Mouse (Mus musculus) kidney, adult 2 months (tissue): ENCODE data around the gene Pcgf2. TPM values are rescaled to one million over a fixed set of nuclear protein-coding genes. Genes with fewer than 3 reads are reported as not detected.

Source experiments
- DNase-seq: peaks from one replicate; pipeline ENCODE4 v3.0.0; 2021
- H3K27ac ChIP-seq: fragments of 200-500 bp; 2 replicates; pipeline ENCODE4 v1.5.1; 2012; ENCODE audit warnings: low read depth, low read length, control low read depth, inconsistent platforms; ENCODE audit not compliant: insufficient read depth
- H3K27me3 ChIP-seq: fragments of 200-500 bp; replicated peaks from 2 replicates; pipeline ENCODE4 v1.6.1; 2012; ENCODE audit warnings: mild to moderate bottlenecking, moderate library complexity, low read length, inconsistent platforms; ENCODE audit not compliant: control insufficient read depth, insufficient read depth
- H3K36me3 ChIP-seq: fragments of 200-500 bp; 2 replicates; pipeline ENCODE4 v1.6.1; 2012; ENCODE audit warnings: mild to moderate bottlenecking, moderate library complexity, low read length, inconsistent platforms; ENCODE audit not compliant: control insufficient read depth, insufficient read depth
- H3K4me1 ChIP-seq: fragments of 200-500 bp; 2 replicates; pipeline ENCODE4 v1.6.1; 2011; ENCODE audit warnings: low read length; ENCODE audit not compliant: control insufficient read depth, insufficient read depth
- H3K4me3 ChIP-seq: fragments of 200-500 bp; 2 replicates; pipeline ENCODE4 v1.5.1; 2011; ENCODE audit warnings: mild to moderate bottlenecking, low read depth, low read length, control low read depth; ENCODE audit not compliant: insufficient read depth
- CTCF ChIP-seq: fragments of 200-500 bp; conservative IDR thresholded peaks from 2 replicates; pipeline ENCODE4 v1.5.1; 2011; ENCODE audit warnings: low read depth, mild to moderate bottlenecking, control low read depth, low read length, moderate library complexity, mixed read lengths; ENCODE audit not compliant: insufficient read depth, insufficient read length
- POLR2A ChIP-seq: fragments of 200-500 bp; IDR thresholded peaks from one replicate; pipeline ENCODE4 v1.6.1; 2011; ENCODE audit warnings: low read depth, low read length, control low read depth
- WGBS: fragments of 180-500 bp; shearing (Covaris S2); methylation state at CpG from one replicate; pipeline ENCODE4 v1.1.7; 2018; 5-methylcytosine and 5-hydroxymethylcytosine counted together
- polyA plus RNA-seq: library from polyadenylated mRNA; depleted of rRNA; stranded (reverse); fragments of >200 nt; gene quantifications from 2 replicates; pipeline ENCODE4 v1.2.3, GENCODE M21; 2012

The Pcgf2 gene
- polyA plus RNA-seq, 1 experiment, result 53.9 TPM

GRCm38 (mm10) chr11:97717369-97718280 lies 17.3 kb upstream of the Pcgf2 start:
- no peaks in the 10 kb centered on the region for H3K4me1 ChIP-seq
- 77% methylated on average over 26 of the region's 26 CpGs for WGBS
- H3K36me3 ChIP-seq, result no peaks in the 10 kb centered on the region
- DNase-seq, result no peak
- TF ChIP-seq CTCF (no peak), POLR2A (no peak)
- H3K27me3 ChIP-seq, result no peaks in the 10 kb centered on the region
- no peak overlapping the region for H3K27ac ChIP-seq
- no peak overlapping the region for H3K4me3 ChIP-seq

GRCm38 (mm10) chr11:97716021-97716420 lies 15.7 kb upstream of the Pcgf2 start:
- no peaks in the 10 kb centered on the region for H3K27me3 ChIP-seq
- DNase-seq, result no peak
- TF ChIP-seq CTCF, result no peak
- TF ChIP-seq POLR2A, result no peak
- H3K36me3 ChIP-seq, result no peaks in the 10 kb centered on the region
- no peaks in the 10 kb centered on the region for H3K4me1 ChIP-seq
- H3K4me3 ChIP-seq, result no peak overlapping the region
- WGBS, result 85% methylated on average over 8 of the region's 8 CpGs
- no peak overlapping the region for H3K27ac ChIP-seq

GRCm38 (mm10) chr11:97714784-97715760 lies 14.8 kb upstream of the Pcgf2 start:
- Histone ChIP-seq H3K27ac (no peak overlapping the region), H3K36me3 (no peaks in the 10 kb centered on the region), H3K27me3 (no peaks in the 10 kb centered on the region), H3K4me3 (no peak overlapping the region), H3K4me1 (no peaks in the 10 kb centered on the region)
- no peak for DNase-seq
- TF ChIP-seq CTCF (no peak), POLR2A (no peak)
- 81% methylated on average over 14 of the region's 14 CpGs for WGBS

- H3K27ac ChIP-seq, result no peak overlapping the region
- DNase-seq, result no peak
- H3K4me1 ChIP-seq, result no peaks in the 10 kb centered on the region
- TF ChIP-seq CTCF (0 out of 2 replicates have a peak, but pooled peaks have one; percentile 15), POLR2A (no peak)
- no peaks in the 10 kb centered on the region for H3K27me3 ChIP-seq
- H3K4me3 ChIP-seq, result no peak overlapping the region
- H3K36me3 ChIP-seq, result no peaks in the 10 kb centered on the region
- 98% methylated on average over 3 of the region's 3 CpGs for WGBS
Observed at GRCm38 (mm10) chr11:97714356-97714755, 14.1 kb upstream of the Pcgf2 start.

GRCm38 (mm10) chr11:97713896-97714295 lies 13.6 kb upstream of the Pcgf2 start:
- Histone ChIP-seq H3K4me1 (no peaks in the 10 kb centered on the region), H3K27ac (no peak overlapping the region), H3K4me3 (no peak overlapping the region), H3K36me3 (no peaks in the 10 kb centered on the region), H3K27me3 (no peaks in the 10 kb centered on the region)
- TF ChIP-seq CTCF (no peak), POLR2A (no peak)
- WGBS, result 91% methylated on average over 8 of the region's 8 CpGs
- DNase-seq, result no peak

GRCm38 (mm10) chr11:97712286-97712685 lies 12.0 kb upstream of the Pcgf2 start:
- no peak for TF ChIP-seq POLR2A
- DNase-seq, result no peak
- H3K4me3 ChIP-seq, result no peak overlapping the region
- H3K27me3 ChIP-seq, result no peaks in the 10 kb centered on the region
- H3K36me3 ChIP-seq, result no peaks in the 10 kb centered on the region
- H3K4me1 ChIP-seq, result no peaks in the 10 kb centered on the region
- WGBS, result 87% methylated on average over 15 of the region's 15 CpGs
- no peak overlapping the region for H3K27ac ChIP-seq
